Mouse (Mus musculus) liver, embryonic 18 days (tissue): ENCODE measurements around the gene Dppa3. TPM values are rescaled to one million over a fixed set of nuclear protein-coding genes. Genes with fewer than 3 reads are reported as not detected.

Experiments used
- polyA plus RNA-seq: library from polyadenylated mRNA; depleted of rRNA; stranded (reverse); fragments of >200 nt; gene quantifications from 2 replicates; pipeline ENCODE4 v1.2.3, GENCODE M21; 2012; rRNA removed

The Dppa3 gene
- polyA plus RNA-seq = not detected in 2 replicates

GRCm38 (mm10) chr6:122626110-122626509 lies at the start of gene Dppa3:
Gene Dppa3, plus strand, starts transcription at chr6:122626410.

GRCm38 (mm10) chr6:122602242-122602991 lies 23.8 kb upstream of the Dppa3 start, which contains the start of gene Apobec1:
Gene Apobec1, minus strand, starts transcription at chr6:122602444.

GRCm38 (mm10) chr6:122609771-122610170 lies 16.4 kb upstream of the Dppa3 start, which contains the start of gene Gdf3:
Gene Gdf3, minus strand, starts transcription at chr6:122610087.

Other genes starting within 250 kb of the Dppa3 start
- gene Rimklb, start 127.6 kb upstream of the Dppa3 start, polyA plus RNA-seq = 0.21 and 0.26 TPM in 2 replicates
- gene Mfap5, start 120.6 kb upstream of the Dppa3 start, polyA plus RNA-seq = 1.1 and 1.5 TPM in 2 replicates
- not detected in 2 replicates for gene Aicda, start 72.6 kb upstream of the Dppa3 start, polyA plus RNA-seq
- 11.9 and 16.4 TPM in 2 replicates for gene Apobec1, start 24.0 kb upstream of the Dppa3 start, polyA plus RNA-seq
- gene Gdf3, start 16.3 kb upstream of the Dppa3 start, polyA plus RNA-seq = 0.46 TPM in 2 replicates
- gene Nanog, start 81.1 kb downstream of the Dppa3 start, polyA plus RNA-seq = 0.01 TPM in 1 of 2 replicates, not detected in the other
- 8.0 and 9.4 TPM in 2 replicates for gene Slc2a3, start 175.2 kb downstream of the Dppa3 start, polyA plus RNA-seq
- gene Foxj2, start 193.5 kb downstream of the Dppa3 start, polyA plus RNA-seq = 1.2 and 1.5 TPM in 2 replicates
- gene C3ar1, start 229.8 kb downstream of the Dppa3 start, polyA plus RNA-seq = 1.4 and 1.6 TPM in 2 replicates
- gene Necap1, start 248.1 kb downstream of the Dppa3 start, polyA plus RNA-seq = 17.4 and 20.6 TPM in 2 replicates